Mouse (Mus musculus): ENCODE measurements at regions not wholly inside any gene's neighbourhood (a gene's known extent, or its start where the extent isn't known, plus 50 kb on each side); places are given as distances from the start of the nearest gene placed in this dataset.
A peak's percentile ranks its signal among the peaks of the same experiment; 100 is the strongest.

GRCm38 (mm10) chr8:44512876-44513275 lies 422.4 kb upstream of the Fat1 start:
- 88% methylated on average over 1 of the region's 1 CpGs for WGBS

GRCm38 (mm10) chr8:44525915-44526314 lies 409.3 kb upstream of the Fat1 start:
- H3K36me3 ChIP-seq (ENCODE audit: control insufficient read depth, insufficient read depth, low read length) = no peaks in the 10 kb centered on the region
- H3K27ac ChIP-seq (replicated peaks in 1 of 2; ENCODE audit: control insufficient read depth in 1 of 2, insufficient read depth in 1 of 2, low read depth in 2 of 2, low read length in 2 of 2) = peak overlapping the region; percentile 79 to 87
- no peaks in the 10 kb centered on the region for H3K27me3 ChIP-seq (ENCODE audit: control insufficient read depth, insufficient read depth, low read length)
- ATAC-seq (ENCODE audit: insufficient number of reproducible peaks, insufficient read depth, low FRiP score, low read depth) = 0 out of 2 replicates have a peak, but pooled peaks have one; percentile 31
- no peak overlapping the region for H3K9ac ChIP-seq (ENCODE audit: low read length)
- no peaks in the 10 kb centered on the region for H3K9me3 ChIP-seq (ENCODE audit: control insufficient read depth, low read length)
- H3K4me1 ChIP-seq (ENCODE audit: control insufficient read depth in 2 of 2, insufficient read depth in 2 of 2, low read length in 2 of 2) = peaks cover 9 to 15% of the 10 kb centered on the region in 2 experiments
- H3K4me2 ChIP-seq (ENCODE audit: low read length) = no peak overlapping the region
- no peak overlapping the region for H3K4me3 ChIP-seq (ENCODE audit: control insufficient read depth in 1 of 2, insufficient read depth in 1 of 2, low read depth in 1 of 2, low read length in 2 of 2)

More at GRCm38 (mm10) chr8:44512876-44513275, 422.4 kb upstream of the Fat1 start:
- Histone ChIP-seq H3K27ac (replicated peaks in 1 of 2; ENCODE audit: control insufficient read depth in 1 of 2, insufficient read depth in 1 of 2, low read depth in 2 of 2, low read length in 2 of 2) (no peak overlapping the region), H3K4me1 (ENCODE audit: control insufficient read depth in 2 of 2, insufficient read depth in 2 of 2, low read length in 2 of 2) (no peaks in the 10 kb centered on the region), H3K9ac (ENCODE audit: low read length) (no peak overlapping the region), H3K36me3 (ENCODE audit: control insufficient read depth, insufficient read depth, low read length) (no peaks in the 10 kb centered on the region), H3K9me3 (ENCODE audit: control insufficient read depth, low read length) (no peaks in the 10 kb centered on the region), H3K4me3 (ENCODE audit: control insufficient read depth in 1 of 2, insufficient read depth in 1 of 2, low read depth in 1 of 2, low read length in 2 of 2) (no peak overlapping the region), H3K4me2 (ENCODE audit: low read length) (no peak overlapping the region), H3K27me3 (ENCODE audit: control insufficient read depth, insufficient read depth, low read length) (no peaks in the 10 kb centered on the region)
- ATAC-seq (ENCODE audit: insufficient number of reproducible peaks, insufficient read depth, low FRiP score, low read depth) = no peak

GRCm38 (mm10) chr8:44529696-44530095 lies 405.6 kb upstream of the Fat1 start:
- 70% methylated on average over 1 of the region's 1 CpGs for WGBS
- Histone ChIP-seq H3K9ac (ENCODE audit: low read length) (no peak overlapping the region), H3K4me1 (ENCODE audit: control insufficient read depth in 2 of 2, insufficient read depth in 2 of 2, low read length in 2 of 2) (peaks cover 9 to 15% of the 10 kb centered on the region in 2 experiments), H3K36me3 (ENCODE audit: control insufficient read depth, insufficient read depth, low read length) (no peaks in the 10 kb centered on the region), H3K4me3 (ENCODE audit: control insufficient read depth in 1 of 2, insufficient read depth in 1 of 2, low read depth in 1 of 2, low read length in 2 of 2) (no peak overlapping the region), H3K27ac (replicated peaks in 1 of 2; ENCODE audit: control insufficient read depth in 1 of 2, insufficient read depth in 1 of 2, low read depth in 2 of 2, low read length in 2 of 2) (no peak overlapping the region), H3K9me3 (ENCODE audit: control insufficient read depth, low read length) (no peaks in the 10 kb centered on the region), H3K27me3 (ENCODE audit: control insufficient read depth, insufficient read depth, low read length) (no peaks in the 10 kb centered on the region), H3K4me2 (ENCODE audit: low read length) (no peak overlapping the region)
- ATAC-seq (ENCODE audit: insufficient number of reproducible peaks, insufficient read depth, low FRiP score, low read depth) = no peak

GRCm38 (mm10) chr8:44548885-44549284 lies 386.4 kb upstream of the Fat1 start:
- no peaks in the 10 kb centered on the region for H3K27me3 ChIP-seq (ENCODE audit: control insufficient read depth, insufficient read depth, low read length)
- 13% methylated on average over 3 of the region's 3 CpGs for WGBS
- H3K4me1 ChIP-seq (ENCODE audit: control insufficient read depth in 2 of 2, insufficient read depth in 2 of 2, low read length in 2 of 2) = no peaks in the 10 kb centered on the region
- no peak for ATAC-seq (ENCODE audit: insufficient number of reproducible peaks, insufficient read depth, low FRiP score, low read depth)
- H3K9me3 ChIP-seq (ENCODE audit: control insufficient read depth, low read length) = no peaks in the 10 kb centered on the region
- no peak overlapping the region for H3K4me3 ChIP-seq (ENCODE audit: control insufficient read depth in 1 of 2, insufficient read depth in 1 of 2, low read depth in 1 of 2, low read length in 2 of 2)
- no peak overlapping the region for H3K9ac ChIP-seq (ENCODE audit: low read length)
- peak overlapping the region; percentile 37 to 70 for H3K27ac ChIP-seq (replicated peaks in 1 of 2; ENCODE audit: control insufficient read depth in 1 of 2, insufficient read depth in 1 of 2, low read depth in 2 of 2, low read length in 2 of 2)
- peak overlapping the region; percentile 23; the same call in 1 of the 2 replicates for H3K4me2 ChIP-seq (ENCODE audit: low read length)
- H3K36me3 ChIP-seq (ENCODE audit: control insufficient read depth, insufficient read depth, low read length) = no peaks in the 10 kb centered on the region

- Histone ChIP-seq H3K9me3 (ENCODE audit: control insufficient read depth, low read length) (no peaks in the 10 kb centered on the region), H3K4me3 (ENCODE audit: control insufficient read depth in 1 of 2, insufficient read depth in 1 of 2, low read depth in 1 of 2, low read length in 2 of 2) (no peak overlapping the region), H3K27me3 (ENCODE audit: control insufficient read depth, insufficient read depth, low read length) (no peaks in the 10 kb centered on the region), H3K27ac (replicated peaks in 1 of 2; ENCODE audit: control insufficient read depth in 1 of 2, insufficient read depth in 1 of 2, low read depth in 2 of 2, low read length in 2 of 2) (no peak overlapping the region), H3K4me1 (ENCODE audit: control insufficient read depth in 2 of 2, insufficient read depth in 2 of 2, low read length in 2 of 2) (no peaks in the 10 kb centered on the region), H3K4me2 (ENCODE audit: low read length) (no peak overlapping the region), H3K9ac (ENCODE audit: low read length) (no peak overlapping the region), H3K36me3 (ENCODE audit: control insufficient read depth, insufficient read depth, low read length) (no peaks in the 10 kb centered on the region)
- 87% methylated on average over 9 of the region's 9 CpGs for WGBS
- no peak for ATAC-seq (ENCODE audit: insufficient number of reproducible peaks, insufficient read depth, low FRiP score, low read depth)
These were observed 376.1 kb upstream of the Fat1 start for GRCm38 (mm10) chr8:44559161-44559560.

GRCm38 (mm10) chr8:44576314-44576858 lies 358.9 kb upstream of the Fat1 start:
- no peak overlapping the region for H3K4me3 ChIP-seq (ENCODE audit: control insufficient read depth in 1 of 2, insufficient read depth in 1 of 2, low read depth in 1 of 2, low read length in 2 of 2)
- ATAC-seq (ENCODE audit: insufficient number of reproducible peaks, insufficient read depth, low FRiP score, low read depth) = no peak
- H3K9ac ChIP-seq (ENCODE audit: low read length) = no peak overlapping the region
- no peaks in the 10 kb centered on the region for H3K27me3 ChIP-seq (ENCODE audit: control insufficient read depth, insufficient read depth, low read length)
- no peak overlapping the region for H3K27ac ChIP-seq (replicated peaks in 1 of 2; ENCODE audit: control insufficient read depth in 1 of 2, insufficient read depth in 1 of 2, low read depth in 2 of 2, low read length in 2 of 2)
- 81% methylated on average over 5 of the region's 5 CpGs for WGBS
- H3K4me1 ChIP-seq (ENCODE audit: control insufficient read depth in 2 of 2, insufficient read depth in 2 of 2, low read length in 2 of 2) = no peaks in the 10 kb centered on the region
- H3K9me3 ChIP-seq (ENCODE audit: control insufficient read depth, low read length) = no peaks in the 10 kb centered on the region
- H3K36me3 ChIP-seq (ENCODE audit: control insufficient read depth, insufficient read depth, low read length) = no peaks in the 10 kb centered on the region
- H3K4me2 ChIP-seq (ENCODE audit: low read length) = no peak overlapping the region

GRCm38 (mm10) chr8:44576993-44577392 lies 358.3 kb upstream of the Fat1 start:
- WGBS = 84% methylated on average over 5 of the region's 5 CpGs
- Histone ChIP-seq H3K4me1 (ENCODE audit: control insufficient read depth in 2 of 2, insufficient read depth in 2 of 2, low read length in 2 of 2) (no peaks in the 10 kb centered on the region), H3K36me3 (ENCODE audit: control insufficient read depth, insufficient read depth, low read length) (no peaks in the 10 kb centered on the region), H3K9me3 (ENCODE audit: control insufficient read depth, low read length) (no peaks in the 10 kb centered on the region), H3K9ac (ENCODE audit: low read length) (no peak overlapping the region), H3K4me2 (ENCODE audit: low read length) (no peak overlapping the region), H3K27me3 (ENCODE audit: control insufficient read depth, insufficient read depth, low read length) (no peaks in the 10 kb centered on the region), H3K27ac (replicated peaks in 1 of 2; ENCODE audit: control insufficient read depth in 1 of 2, insufficient read depth in 1 of 2, low read depth in 2 of 2, low read length in 2 of 2) (no peak overlapping the region), H3K4me3 (ENCODE audit: control insufficient read depth in 1 of 2, insufficient read depth in 1 of 2, low read depth in 1 of 2, low read length in 2 of 2) (no peak overlapping the region)
- ATAC-seq (ENCODE audit: insufficient number of reproducible peaks, insufficient read depth, low FRiP score, low read depth) = no peak
